Mouse (Mus musculus) hematopoietic stem cell, adult 5-6 weeks (primary cell): ENCODE results near the gene Ceacam18. TPM values are rescaled to one million over a fixed set of nuclear protein-coding genes. Genes with fewer than 3 reads are reported as not detected.
"Not testable (repeated sequence)": the region's sequence is repeated elsewhere in the genome, so short reads cannot be mapped to it uniquely, and the experiment has no call there.

ENCODE experiments used
- ATAC-seq, 2 experiments: fragments of 125-278 bp in 1 of 2; replicated peaks in 1 of 2; 2 replicates each; pipeline ENCODE4 v1.8.0; 2016 to 2017; ENCODE audit warnings: inconsistent platforms in 2 of 2, mild to moderate bottlenecking in 2 of 2, moderate number of reproducible peaks in 2 of 2, low read depth in 1 of 2, moderate TSS enrichment in 1 of 2; ENCODE audit not compliant: low FRiP score in 2 of 2, poor library complexity in 2 of 2, severe bottlenecking in 2 of 2, insufficient read depth in 1 of 2, low TSS enrichment in 1 of 2
- total RNA-seq: library from RNA; stranded (forward); fragments of 172-1452, 232-1000 nt; gene quantifications from 2 replicates; pipeline ENCODE4 v1.2.3, GENCODE M21; 2017

The Ceacam18 gene
- total RNA-seq, 1 experiment from 2014 or later: not detected

DNA sequence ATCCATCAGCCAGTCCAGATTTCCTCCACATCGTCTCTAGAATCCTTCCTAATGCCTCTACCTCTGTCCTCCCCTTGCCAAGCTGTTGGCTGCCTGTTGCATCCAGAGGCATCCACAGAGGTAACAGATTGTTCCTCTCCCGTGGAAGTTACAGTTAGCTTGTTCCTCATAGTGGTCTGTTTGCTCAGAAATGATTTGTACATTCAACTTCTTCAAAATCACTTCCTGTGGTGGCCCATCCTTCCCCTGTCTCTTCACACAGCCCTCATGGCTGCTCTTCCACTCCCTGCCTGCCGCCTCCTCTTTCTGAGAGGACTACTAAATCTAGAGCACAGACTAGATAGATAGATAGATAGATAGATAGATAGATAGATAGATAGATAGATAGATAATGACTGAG is 20.0 kb downstream of the Ceacam18 start:
- peak; percentile 72 to 84 for ATAC-seq

GRCm38 (mm10) chr7:43656232-43656631 is 21.7 kb downstream of the Ceacam18 start:
- peak; percentile 55 to 65 for ATAC-seq

DNA sequence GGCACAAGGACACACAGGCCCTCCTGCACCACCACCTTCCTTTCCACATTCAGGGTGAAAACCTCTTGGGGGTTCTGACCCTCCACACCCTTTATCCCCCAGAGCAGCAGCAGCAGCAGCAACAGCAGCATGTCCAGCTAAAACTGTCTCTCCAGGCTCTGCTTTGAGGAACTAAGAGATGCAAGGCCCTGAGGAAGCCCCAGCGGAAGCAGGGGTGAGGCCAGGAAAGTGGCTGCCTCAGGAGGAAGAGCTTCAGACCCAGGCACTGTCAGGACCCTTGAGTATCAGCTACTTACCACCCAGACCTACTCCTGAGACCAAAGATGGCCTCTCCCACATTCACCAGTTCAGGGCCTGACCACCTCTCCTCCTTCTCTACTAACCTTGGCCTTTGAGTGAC is 25.5 kb downstream of the Ceacam18 start, which contains the start of gene Siglece:
Gene Siglece, minus strand, starts transcription at position 160 of the 400 bp plus-strand sequence.
- peak in 1 of 2 experiments; percentile 42; a peak in 1 of 4 replicates for ATAC-seq

- ATAC-seq: peak; percentile 69 to 70; a peak in 1 of 4 replicates
These were observed 28.3 kb downstream of the Ceacam18 start for GRCm38 (mm10) chr7:43662804-43663203.

DNA sequence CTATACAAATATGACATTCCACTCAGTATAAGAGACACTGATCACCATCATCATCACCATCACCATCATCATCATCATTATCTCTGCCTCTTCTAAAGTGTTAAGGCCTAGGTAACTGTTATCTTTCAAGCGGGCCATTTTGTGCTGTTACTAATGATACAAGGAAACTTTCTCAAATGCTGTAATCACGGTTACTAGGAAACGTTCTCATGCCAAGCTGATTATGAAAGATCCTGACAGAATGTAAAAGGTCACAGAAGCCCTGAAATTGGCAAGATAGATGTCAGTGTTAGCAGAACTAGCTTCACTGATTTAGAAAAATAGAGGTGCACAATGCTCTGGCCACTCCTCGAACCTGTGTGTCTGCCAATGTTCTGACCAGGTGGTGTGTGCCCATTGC is 32.7 kb downstream of the Ceacam18 start:
- ATAC-seq: not testable (repeated sequence)

DNA sequence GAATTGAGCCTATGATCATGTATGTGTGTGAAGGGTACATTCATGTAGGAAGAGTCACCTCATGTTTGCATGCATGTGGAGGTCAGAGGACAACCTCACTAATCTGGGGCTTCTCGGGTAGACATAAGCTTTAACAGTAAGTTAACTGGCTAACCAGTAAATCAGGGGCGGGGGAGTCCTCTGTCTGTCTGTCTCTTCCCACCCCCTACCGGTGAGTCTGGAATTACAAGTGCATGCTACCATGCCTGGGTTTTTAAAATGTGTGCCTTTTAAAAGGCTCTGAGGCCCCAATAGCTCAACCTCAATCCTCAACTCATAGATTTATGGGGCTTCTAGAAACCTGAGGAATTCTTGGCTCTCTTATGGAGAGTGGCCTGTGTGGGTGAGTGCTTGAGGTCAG is 34.1 kb downstream of the Ceacam18 start:
- 0 out of 4 replicates have a peak, but pooled peaks of 1 of the 2 experiments have one; percentile 25 for ATAC-seq

DNA sequence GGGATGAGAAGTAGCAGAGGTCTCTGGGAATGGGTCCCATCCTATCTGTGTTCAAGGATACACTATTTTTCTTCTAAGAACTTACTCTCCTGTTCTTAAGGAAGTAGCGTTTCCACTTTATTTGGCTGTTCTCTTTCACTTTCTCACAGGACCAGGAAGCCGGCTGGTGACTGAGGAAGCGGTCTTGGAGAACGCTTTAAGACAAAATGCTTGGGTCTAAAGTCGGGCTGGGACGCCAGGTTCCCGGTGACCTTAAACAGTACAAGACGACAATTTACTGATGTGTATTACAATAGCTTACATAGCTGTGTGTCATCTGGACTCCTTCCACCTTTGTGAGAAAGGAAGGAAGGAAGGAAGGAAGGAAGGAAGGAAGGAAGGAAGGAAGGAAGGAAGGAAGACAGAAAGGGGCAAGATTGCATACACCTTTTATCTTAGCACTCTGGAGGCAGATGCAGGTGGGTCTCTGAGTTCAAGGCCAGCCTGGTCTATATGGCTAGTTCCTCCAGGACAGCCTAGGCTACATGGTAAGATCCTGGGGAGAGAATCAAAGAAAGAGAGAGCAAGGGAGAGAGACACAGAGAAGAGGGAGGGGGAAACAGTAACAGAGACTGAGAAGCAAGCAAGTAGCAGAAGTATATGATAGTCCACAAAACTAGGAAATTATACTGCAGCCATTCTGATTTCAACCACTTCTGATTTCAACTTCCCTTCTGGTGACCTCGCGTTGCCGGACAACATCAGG is 36.7 kb downstream of the Ceacam18 start:
- no peak for ATAC-seq

DNA sequence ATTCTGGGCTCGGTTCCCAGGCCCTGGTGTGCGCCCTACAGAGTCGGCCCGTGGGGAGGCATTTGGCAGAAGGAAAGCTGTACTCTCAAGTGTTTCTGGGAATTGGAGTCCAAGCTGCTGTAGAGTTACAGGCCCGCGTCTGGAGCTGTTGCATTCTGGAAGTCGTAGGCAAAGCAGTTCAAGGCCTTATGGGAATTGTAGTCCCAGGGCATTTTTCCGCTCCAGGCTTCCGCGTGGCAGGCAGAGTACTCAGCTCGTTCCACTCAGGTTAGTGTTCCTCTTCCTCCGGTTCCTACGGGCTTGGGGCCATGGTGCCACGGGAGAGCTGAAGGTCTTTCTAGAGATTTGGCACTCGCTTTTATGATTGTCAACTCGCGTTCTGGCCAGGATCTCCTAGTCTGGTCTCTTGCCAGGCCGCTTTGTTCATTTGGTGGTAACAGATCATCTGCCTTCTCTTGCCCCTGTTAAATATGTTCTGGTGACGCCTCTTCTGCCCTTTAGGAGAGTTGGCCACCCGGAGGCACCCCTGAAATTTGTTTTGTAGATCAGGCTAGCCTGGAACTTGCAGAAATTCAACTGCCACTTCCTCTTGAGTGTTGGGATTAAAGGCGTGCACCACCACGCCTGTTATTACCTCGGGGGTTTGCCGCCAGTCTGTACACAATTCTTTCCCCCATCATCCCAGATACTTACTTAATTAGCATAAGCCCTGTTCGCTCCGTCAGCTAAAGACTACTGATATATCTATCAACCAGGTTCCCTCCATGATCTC is 37.5 kb downstream of the Ceacam18 start, which contains the start of gene Ctu1:
Gene Ctu1, plus strand, starts transcription at position 208 of the 772 bp plus-strand sequence.
- ATAC-seq: peak; percentile 96 to 97

DNA sequence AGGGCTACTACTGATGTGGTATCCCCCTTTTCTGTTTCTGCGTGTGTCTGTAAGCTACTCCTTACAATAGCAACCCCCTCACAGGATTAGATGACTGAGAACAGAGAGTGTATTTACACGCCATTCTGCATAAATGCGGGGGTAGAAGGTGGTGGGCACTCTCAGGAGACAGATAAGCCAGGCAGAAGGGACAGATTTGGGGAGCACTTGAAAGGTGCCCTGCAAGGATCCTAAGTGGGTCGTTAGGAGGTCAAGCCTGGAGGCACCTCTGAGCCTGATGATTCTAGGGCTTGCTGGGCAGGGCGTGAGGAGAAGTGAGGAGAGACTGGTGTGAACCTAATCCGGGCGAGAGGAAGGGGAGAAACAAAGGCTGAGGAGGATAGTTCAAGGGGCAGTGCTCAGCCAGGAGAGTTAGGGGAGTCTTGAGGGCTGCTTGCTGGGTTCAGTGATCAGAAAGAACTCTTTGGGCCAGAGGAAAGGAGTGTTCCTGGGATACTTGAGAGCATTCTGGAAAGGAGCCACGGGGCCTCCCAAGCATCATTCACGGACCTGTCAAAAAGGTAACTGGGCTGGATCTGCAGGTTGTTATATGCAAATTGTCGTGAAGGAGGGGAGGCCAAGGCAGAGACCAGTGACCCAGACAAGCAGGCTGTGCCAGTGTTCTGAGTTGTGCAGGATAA is 38.2 kb downstream of the Ceacam18 start:
- ATAC-seq: 0 out of 4 replicates have a peak, but pooled peaks of 1 of the 2 experiments have one; percentile 1

- ATAC-seq: no peak
These were observed 40.6 kb downstream of the Ceacam18 start for GRCm38 (mm10) chr7:43675091-43675490.

GRCm38 (mm10) chr7:43678517-43678916 is 44.0 kb downstream of the Ceacam18 start:
- 0 out of 4 replicates have a peak, but pooled peaks of 1 of the 2 experiments have one; percentile 31 for ATAC-seq

GRCm38 (mm10) chr7:43680960-43681359 is 46.5 kb downstream of the Ceacam18 start:
- ATAC-seq: peak; percentile 79 to 82

- not testable (repeated sequence) for ATAC-seq
These were observed 48.0 kb downstream of the Ceacam18 start for GRCm38 (mm10) chr7:43682511-43682910.

DNA sequence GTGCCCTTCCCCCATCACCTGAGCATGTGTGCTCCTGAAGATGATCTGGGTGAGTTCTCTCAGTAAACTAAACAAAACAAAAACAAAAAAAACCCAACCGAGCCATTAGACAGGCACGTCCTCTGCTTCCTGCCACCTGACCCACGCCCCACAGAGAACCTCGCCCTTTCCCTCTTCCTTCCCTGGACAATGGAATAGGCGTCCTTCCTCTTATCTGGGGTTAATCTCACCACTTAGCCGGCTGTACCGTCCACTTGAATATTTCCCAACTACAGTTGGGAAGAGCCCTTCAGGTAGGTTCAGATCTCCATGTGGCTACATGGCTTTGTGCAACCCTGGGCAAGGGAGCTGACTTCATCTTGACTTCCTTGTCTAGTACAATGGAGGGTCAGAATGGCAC is 50.6 kb downstream of the Ceacam18 start:
- ATAC-seq: no peak

GRCm38 (mm10) chr7:43690118-43690517 is 55.6 kb downstream of the Ceacam18 start, which contains the start of gene Klk14:
Gene Klk14 (plus strand): TSS chr7:43690418.
- ATAC-seq: no peak
